Mouse (Mus musculus) layer of hippocampus, adult 8-10 months (tissue): ENCODE measurements at regions not wholly inside any gene's neighbourhood (a gene's known extent, or its start where the extent isn't known, plus 50 kb on each side); places are given as distances from the start of the nearest gene placed in this dataset.

Experiments used
- microRNA-seq, 2 experiments: library from miRNA; unstranded; fragments of <30 nt; microRNA quantifications; one replicate each; pipeline ENCODE4 v1.2.0; 2022

Small RNA genes lying in the stretch of these regions (microRNA-seq; reads per million reads assigned to microRNA genes)
- gene Gm22696, result 0 reads per million in 2 experiments
